Mouse (Mus musculus): ENCODE measurements around the gene Cadm2. TPM values are rescaled to one million over a fixed set of nuclear protein-coding genes. Genes with fewer than 3 reads are reported as not detected.

Cadm2 gene
- polyA plus RNA-seq, 2 experiments, result 2.8 to 3.8 TPM

- Histone ChIP-seq H3K4me3 (replicated peaks; ENCODE audit: low read length) (no peak overlapping the region), H3K4me1 (ENCODE audit: control insufficient read depth, insufficient read depth, low read length) (no peaks in the 10 kb centered on the region), H3K9me3 (ENCODE audit: control insufficient read depth, low read length) (no peaks in the 10 kb centered on the region), H3K27me3 (ENCODE audit: control insufficient read depth, insufficient read depth, low read length) (no peaks in the 10 kb centered on the region), H3K27ac (replicated peaks; ENCODE audit: low read depth, low read length) (no peak overlapping the region), H3K4me2 (replicated peaks; ENCODE audit: low read depth, low read length, severe bottlenecking) (no peak overlapping the region), H3K36me3 (ENCODE audit: control insufficient read depth, insufficient read depth, low read length) (no peaks in the 10 kb centered on the region), H3K9ac (ENCODE audit: low read depth, low read length, severe bottlenecking) (no peak overlapping the region)
- no peak for TF ChIP-seq POLR2A (IDR thresholded peaks at IDR 0.05; ENCODE audit: borderline replicate concordance, extremely low read depth, insufficient read depth, insufficient read length)
- no peak for DNase-seq (ENCODE audit: low spot score)
- ATAC-seq (ENCODE audit: low FRiP score, low read depth), result no peak
- WGBS, result 67% methylated on average over 3 of the region's 3 CpGs
Measured at GRCm38 (mm10) chr16:66793067-66793466, 827.6 kb downstream of the Cadm2 start.

- ATAC-seq (ENCODE audit: low FRiP score, low read depth) (no peak), DNase-seq (ENCODE audit: low spot score) (no peak)
- Histone ChIP-seq H3K4me3 (replicated peaks; ENCODE audit: low read length) (no peak overlapping the region), H3K9me3 (ENCODE audit: control insufficient read depth, low read length) (no peaks in the 10 kb centered on the region), H3K9ac (ENCODE audit: low read depth, low read length, severe bottlenecking) (no peak overlapping the region), H3K27ac (replicated peaks; ENCODE audit: low read depth, low read length) (no peak overlapping the region), H3K4me1 (ENCODE audit: control insufficient read depth, insufficient read depth, low read length) (no peaks in the 10 kb centered on the region), H3K36me3 (ENCODE audit: control insufficient read depth, insufficient read depth, low read length) (no peaks in the 10 kb centered on the region), H3K27me3 (ENCODE audit: control insufficient read depth, insufficient read depth, low read length) (no peaks in the 10 kb centered on the region), H3K4me2 (replicated peaks; ENCODE audit: low read depth, low read length, severe bottlenecking) (no peak overlapping the region)
- TF ChIP-seq POLR2A (IDR thresholded peaks at IDR 0.05; ENCODE audit: borderline replicate concordance, extremely low read depth, insufficient read depth, insufficient read length), result no peak
- 68% methylated on average over 4 of the region's 4 CpGs for WGBS
Measured at GRCm38 (mm10) chr16:66771883-66772282, 848.8 kb downstream of the Cadm2 start.

GRCm38 (mm10) chr16:66769545-66769944, 851.2 kb downstream of the Cadm2 start:
- no peak overlapping the region for H3K27ac ChIP-seq (replicated peaks; ENCODE audit: low read depth, low read length)
- H3K4me1 ChIP-seq (ENCODE audit: control insufficient read depth, insufficient read depth, low read length), result no peaks in the 10 kb centered on the region
- no peak overlapping the region for H3K9ac ChIP-seq (ENCODE audit: low read depth, low read length, severe bottlenecking)
- no peak for TF ChIP-seq POLR2A (IDR thresholded peaks at IDR 0.05; ENCODE audit: borderline replicate concordance, extremely low read depth, insufficient read depth, insufficient read length)
- ATAC-seq (ENCODE audit: low FRiP score, low read depth) (no peak), DNase-seq (ENCODE audit: low spot score) (no peak)
- H3K36me3 ChIP-seq (ENCODE audit: control insufficient read depth, insufficient read depth, low read length), result no peaks in the 10 kb centered on the region
- no peaks in the 10 kb centered on the region for H3K9me3 ChIP-seq (ENCODE audit: control insufficient read depth, low read length)
- WGBS, result 90% methylated on average over 4 of the region's 4 CpGs
- H3K4me2 ChIP-seq (replicated peaks; ENCODE audit: low read depth, low read length, severe bottlenecking), result no peak overlapping the region
- no peak overlapping the region for H3K4me3 ChIP-seq (replicated peaks; ENCODE audit: low read length)
- H3K27me3 ChIP-seq (ENCODE audit: control insufficient read depth, insufficient read depth, low read length), result no peaks in the 10 kb centered on the region

- Histone ChIP-seq H3K9ac (ENCODE audit: low read depth, low read length, severe bottlenecking) (no peak overlapping the region), H3K36me3 (ENCODE audit: control insufficient read depth, insufficient read depth, low read length) (no peaks in the 10 kb centered on the region), H3K27ac (replicated peaks; ENCODE audit: low read depth, low read length) (no peak overlapping the region), H3K4me2 (replicated peaks; ENCODE audit: low read depth, low read length, severe bottlenecking) (no peak overlapping the region), H3K9me3 (ENCODE audit: control insufficient read depth, low read length) (no peaks in the 10 kb centered on the region), H3K4me3 (replicated peaks; ENCODE audit: low read length) (no peak overlapping the region), H3K27me3 (ENCODE audit: control insufficient read depth, insufficient read depth, low read length) (no peaks in the 10 kb centered on the region), H3K4me1 (ENCODE audit: control insufficient read depth, insufficient read depth, low read length) (no peaks in the 10 kb centered on the region)
- 71% methylated on average over 4 of the region's 4 CpGs for whole genome bisulfite sequencing
- peak; percentile 41; the same call in 1 of the 2 replicates for ATAC-seq (ENCODE audit: low FRiP score, low read depth)
- DNase-seq (ENCODE audit: low spot score), result peak; percentile 30
- no peak for TF ChIP-seq POLR2A (IDR thresholded peaks at IDR 0.05; ENCODE audit: borderline replicate concordance, extremely low read depth, insufficient read depth, insufficient read length)
Measured at GRCm38 (mm10) chr16:66768684-66769389, 851.9 kb downstream of the Cadm2 start.

- DNase-seq (ENCODE audit: low spot score), result no peak
- no peak for TF ChIP-seq POLR2A (IDR thresholded peaks at IDR 0.05; ENCODE audit: borderline replicate concordance, extremely low read depth, insufficient read depth, insufficient read length)
- H3K9ac ChIP-seq (ENCODE audit: low read depth, low read length, severe bottlenecking), result no peak overlapping the region
- no peak for ATAC-seq (ENCODE audit: low FRiP score, low read depth)
- no peak overlapping the region for H3K4me3 ChIP-seq (replicated peaks; ENCODE audit: low read length)
- H3K9me3 ChIP-seq (ENCODE audit: control insufficient read depth, low read length), result no peaks in the 10 kb centered on the region
- H3K4me2 ChIP-seq (replicated peaks; ENCODE audit: low read depth, low read length, severe bottlenecking), result no peak overlapping the region
- H3K27ac ChIP-seq (replicated peaks; ENCODE audit: low read depth, low read length), result no peak overlapping the region
- H3K36me3 ChIP-seq (ENCODE audit: control insufficient read depth, insufficient read depth, low read length), result no peaks in the 10 kb centered on the region
- H3K27me3 ChIP-seq (ENCODE audit: control insufficient read depth, insufficient read depth, low read length), result no peaks in the 10 kb centered on the region
- H3K4me1 ChIP-seq (ENCODE audit: control insufficient read depth, insufficient read depth, low read length), result no peaks in the 10 kb centered on the region
Measured at GRCm38 (mm10) chr16:66761546-66762473, 858.9 kb downstream of the Cadm2 start.
